ENCODE assay signal across 16 mouse cellular contexts in genomic region chr8:77574229-77574628, GRCm38 (mm10). TPM values are rescaled to one million over a fixed set of nuclear protein-coding genes. Genes with fewer than 3 reads are reported as not detected.
DNase-seq lines count a peak whose midpoint lies in the region; ATAC-seq and TF ChIP-seq lines count a peak whose summit lies in the region.
"Had no signal": no experiment of that assay in that cellular context is flagged by ENCODE, and none has a peak within 500 bp of the region (broad histone marks: within the 10 kb centered on the region; RNA-seq: fewer than 3 reads in every experiment).

No protein-coding gene starts in this region.

- 89% methylated on average over 5 of the region's 5 CpGs for WGBS in hindbrain, postnatal 0 days
- 89% methylated on average over 5 of the region's 5 CpGs for WGBS in hindbrain, embryonic 11.5 days
- WGBS in midbrain, postnatal 0 days = 84% methylated on average over 5 of the region's 5 CpGs
- 88% methylated on average over 5 of the region's 5 CpGs for WGBS in midbrain, embryonic 16.5 days
- WGBS in kidney, embryonic 16.5 days = 87% methylated on average over 5 of the region's 5 CpGs

- H3K9me3 ChIP-seq in hindbrain, postnatal 0 days (ENCODE audit: low read length) = no peaks in the 10 kb centered on the region
- H3K9me3 ChIP-seq in hindbrain, embryonic 11.5 days (ENCODE audit: control insufficient read depth, low read length) = no peaks in the 10 kb centered on the region
- H3K9me3 ChIP-seq in midbrain, postnatal 0 days (ENCODE audit: low read length) = no peaks in the 10 kb centered on the region
- H3K9me3 ChIP-seq in midbrain, embryonic 16.5 days (replicated peaks; ENCODE audit: control insufficient read depth, low read length, poor library complexity, severe bottlenecking) = no peaks in the 10 kb centered on the region
- no peaks in the 10 kb centered on the region for H3K9me3 ChIP-seq in kidney, embryonic 16.5 days (ENCODE audit: low read length)
- H3K9me3 ChIP-seq: limb, embryonic 10.5 days had no signal

- ATAC-seq in hindbrain, postnatal 0 days = no peak
- ATAC-seq in hindbrain, embryonic 11.5 days (ENCODE audit: low FRiP score) = no peak
- ATAC-seq in midbrain, postnatal 0 days (ENCODE audit: low FRiP score) = no peak
- no peak for ATAC-seq in midbrain, embryonic 16.5 days
- ATAC-seq in kidney, embryonic 16.5 days (ENCODE audit: low FRiP score, low TSS enrichment) = no peak
- no peak for ATAC-seq in erythroblast, adult 5-6 weeks (replicated peaks; ENCODE audit: low FRiP score, poor library complexity, severe bottlenecking)
- ATAC-seq: activated CD4-positive, CD25-positive, alpha-beta regulatory T cell, adult 4 months had no signal

- no peak overlapping the region for H3K4me2 ChIP-seq in hindbrain, postnatal 0 days (ENCODE audit: low read depth, low read length)
- H3K4me2 ChIP-seq in hindbrain, embryonic 11.5 days (replicated peaks; ENCODE audit: low read depth, low read length) = no peak overlapping the region
- no peak overlapping the region for H3K4me2 ChIP-seq in midbrain, postnatal 0 days (ENCODE audit: low read depth, low read length, poor library complexity, severe bottlenecking)
- H3K4me2 ChIP-seq in midbrain, embryonic 16.5 days (ENCODE audit: low read length) = no peak overlapping the region
- H3K4me2 ChIP-seq in kidney, embryonic 16.5 days (replicated peaks; ENCODE audit: low read depth, low read length) = no peak overlapping the region

- DNase-seq in hindbrain, postnatal 0 days (ENCODE audit: low spot score) = no peak
- DNase-seq in hindbrain, embryonic 11.5 days (ENCODE audit: low spot score) = no peak
- DNase-seq in midbrain, postnatal 0 days (ENCODE audit: low spot score) = no peak
- peak; percentile 14 for DNase-seq in embryo, embryonic 10.5 days (ENCODE audit: low spot score)
- no peak for DNase-seq in adrenal gland, postnatal 36 days
- DNase-seq: cerebellum, adult 11 months; heart, adult 11 months; heart, postnatal 14 days; kidney, postnatal 10 days; thymus, postnatal 14 days had no signal

- H3K4me1 ChIP-seq in hindbrain, postnatal 0 days (ENCODE audit: insufficient read depth, low read length) = no peaks in the 10 kb centered on the region
- no peaks in the 10 kb centered on the region for H3K4me1 ChIP-seq in hindbrain, embryonic 11.5 days (replicated peaks; ENCODE audit: control insufficient read depth, insufficient read depth, low read length)
- no peaks in the 10 kb centered on the region for H3K4me1 ChIP-seq in midbrain, postnatal 0 days (ENCODE audit: insufficient read depth, low read length)
- H3K4me1 ChIP-seq in midbrain, embryonic 16.5 days (ENCODE audit: control insufficient read depth, insufficient read depth, low read length) = no peaks in the 10 kb centered on the region
- H3K4me1 ChIP-seq in kidney, embryonic 16.5 days (ENCODE audit: insufficient read depth, low read length) = no peaks in the 10 kb centered on the region
- H3K4me1 ChIP-seq: limb, embryonic 10.5 days had no signal

- H3K27me3 ChIP-seq in hindbrain, postnatal 0 days (ENCODE audit: insufficient read depth, low read length) = no peaks in the 10 kb centered on the region
- H3K27me3 ChIP-seq in hindbrain, embryonic 11.5 days (ENCODE audit: control insufficient read depth, insufficient read depth, low read length) = no peaks in the 10 kb centered on the region
- H3K27me3 ChIP-seq in midbrain, postnatal 0 days (ENCODE audit: insufficient read depth, low read length) = no peaks in the 10 kb centered on the region
- H3K27me3 ChIP-seq in midbrain, embryonic 16.5 days (ENCODE audit: control insufficient read depth, insufficient read depth, low read depth, low read length) = no peaks in the 10 kb centered on the region
- H3K27me3 ChIP-seq in kidney, embryonic 16.5 days (ENCODE audit: insufficient read depth, low read length) = no peaks in the 10 kb centered on the region

- peak; percentile 51 for TF ChIP-seq CTCF in hindbrain, postnatal 0 days (IDR thresholded peaks at IDR 0.05; ENCODE audit: low read depth)
- TF ChIP-seq CTCF in midbrain, postnatal 0 days (IDR thresholded peaks at IDR 0.05) = peak; percentile 59

- no peak overlapping the region for H3K27ac ChIP-seq in hindbrain, postnatal 0 days
- no peak overlapping the region for H3K27ac ChIP-seq in hindbrain, embryonic 11.5 days (ENCODE audit: low read depth, low read length)
- H3K27ac ChIP-seq in midbrain, postnatal 0 days (ENCODE audit: low read depth, low read length) = no peak overlapping the region
- H3K27ac ChIP-seq in midbrain, embryonic 16.5 days (ENCODE audit: low read length) = no peak overlapping the region
- H3K27ac ChIP-seq in kidney, embryonic 16.5 days (ENCODE audit: low read length) = no peak overlapping the region
- H3K27ac ChIP-seq: limb, embryonic 10.5 days had no signal

- no peak overlapping the region for H3K4me3 ChIP-seq in hindbrain, postnatal 0 days (ENCODE audit: low read length)
- no peak overlapping the region for H3K4me3 ChIP-seq in hindbrain, embryonic 11.5 days (ENCODE audit: low read depth, low read length)
- H3K4me3 ChIP-seq in midbrain, postnatal 0 days (ENCODE audit: low read depth, low read length) = no peak overlapping the region
- no peak overlapping the region for H3K4me3 ChIP-seq in midbrain, embryonic 16.5 days (ENCODE audit: low read depth, low read length)
- H3K4me3 ChIP-seq in kidney, embryonic 16.5 days (ENCODE audit: low read length) = no peak overlapping the region
- H3K4me3 ChIP-seq: erythroblast, embryonic 14.5 days; limb, embryonic 10.5 days had no signal

- no peak overlapping the region for H3K9ac ChIP-seq in hindbrain, postnatal 0 days (replicated peaks; ENCODE audit: low read length)
- no peak overlapping the region for H3K9ac ChIP-seq in hindbrain, embryonic 11.5 days (ENCODE audit: low read depth, low read length)
- no peak overlapping the region for H3K9ac ChIP-seq in midbrain, postnatal 0 days (replicated peaks; ENCODE audit: low read length, poor library complexity, severe bottlenecking)
- H3K9ac ChIP-seq in midbrain, embryonic 16.5 days (ENCODE audit: low read depth, low read length) = no peak overlapping the region
- H3K9ac ChIP-seq in kidney, embryonic 16.5 days (replicated peaks; ENCODE audit: low read length) = no peak overlapping the region

- H3K36me3 ChIP-seq in hindbrain, postnatal 0 days (ENCODE audit: insufficient read depth, low read length) = peaks cover 20% of the 10 kb centered on the region; the same call in 1 of the 2 replicates
- no peaks in the 10 kb centered on the region for H3K36me3 ChIP-seq in hindbrain, embryonic 11.5 days (ENCODE audit: control insufficient read depth, insufficient read depth, low read length)
- H3K36me3 ChIP-seq in midbrain, postnatal 0 days (ENCODE audit: insufficient read depth, low read length) = peaks cover 13% of the 10 kb centered on the region
- H3K36me3 ChIP-seq in midbrain, embryonic 16.5 days (ENCODE audit: control insufficient read depth, insufficient read depth, low read length) = peaks cover 10% of the 10 kb centered on the region; the same call in 1 of the 2 replicates
- H3K36me3 ChIP-seq in kidney, embryonic 16.5 days (ENCODE audit: insufficient read depth, low read length) = peaks cover 42% of the 10 kb centered on the region

RNA-seq across cellular contexts. Expression of gene Prmt9, which starts 25.0 kb away (rescaled TPM):
- 19.8 and 23.0 TPM in 2 replicates for total RNA-seq in hindbrain, postnatal 0 days (2014; rRNA removed)
- 21.1 and 22.0 TPM in 2 replicates for polyA plus RNA-seq in hindbrain, postnatal 0 days (2015; fragmentation: Nextera tagmentation; extraction: Ambion mirVana)
- 22.7 and 24.3 TPM in 2 replicates for polyA plus RNA-seq in hindbrain, embryonic 11.5 days (2014; fragmentation: Nextera tagmentation; extraction: Ambion mirVana)
- 26.5 and 28.1 TPM in 2 replicates for total RNA-seq in midbrain, postnatal 0 days (2014; rRNA removed)
- 21.3 and 21.5 TPM in 2 replicates for polyA plus RNA-seq in midbrain, postnatal 0 days (2015; fragmentation: Nextera tagmentation; extraction: Ambion mirVana)
- 25.6 and 28.3 TPM in 2 replicates for polyA plus RNA-seq in midbrain, embryonic 16.5 days (2015; fragmentation: Nextera tagmentation; extraction: Ambion mirVana)
- 10 to 100 TPM; 15.8 to 20.7 TPM for total RNA-seq in adrenal gland, postnatal 36 days (2021)
- polyA plus RNA-seq in kidney, embryonic 16.5 days (2015; fragmentation: Nextera tagmentation; extraction: Ambion mirVana) = 21.2 and 23.2 TPM in 2 replicates
- 5.4 TPM in 2 replicates for total RNA-seq in erythroblast, adult 5-6 weeks (2015; ENCODE audit: low replicate concordance)
- 4.7 and 7.2 TPM in 2 replicates for total RNA-seq in erythroblast, adult 5-6 weeks (2017; ENCODE audit: low replicate concordance)

RNA-seq across cellular contexts. Expression of gene Tmem184c, which starts 36.3 kb away (rescaled TPM):
- total RNA-seq in hindbrain, postnatal 0 days (2014; rRNA removed) = 47.6 and 59.2 TPM in 2 replicates
- 65.3 and 66.5 TPM in 2 replicates for polyA plus RNA-seq in hindbrain, postnatal 0 days (2015; fragmentation: Nextera tagmentation; extraction: Ambion mirVana)
- polyA plus RNA-seq in hindbrain, embryonic 11.5 days (2014; fragmentation: Nextera tagmentation; extraction: Ambion mirVana) = 61.0 and 62.9 TPM in 2 replicates
- 61.9 and 75.0 TPM in 2 replicates for total RNA-seq in midbrain, postnatal 0 days (2014; rRNA removed)
- polyA plus RNA-seq in midbrain, postnatal 0 days (2015; fragmentation: Nextera tagmentation; extraction: Ambion mirVana) = 64.0 and 65.1 TPM in 2 replicates
- polyA plus RNA-seq in midbrain, embryonic 16.5 days (2015; fragmentation: Nextera tagmentation; extraction: Ambion mirVana) = 71.1 and 71.8 TPM in 2 replicates
- total RNA-seq in adrenal gland, postnatal 36 days (2021) = 10 to 100 TPM; 27.3 to 38.8 TPM
- polyA plus RNA-seq in kidney, embryonic 16.5 days (2015; fragmentation: Nextera tagmentation; extraction: Ambion mirVana) = 37.7 and 39.1 TPM in 2 replicates
- total RNA-seq in erythroblast, adult 5-6 weeks (2015; ENCODE audit: low replicate concordance) = 1.5 and 3.5 TPM in 2 replicates
- 6.3 and 9.6 TPM in 2 replicates for total RNA-seq in erythroblast, adult 5-6 weeks (2017; ENCODE audit: low replicate concordance)
- polyA plus RNA-seq: erythroblast, embryonic 14.5 days had no signal

RNA-seq across cellular contexts. Expression of gene Arhgap10, which starts 56.5 kb away (rescaled TPM):
- 3.4 and 5.2 TPM in 2 replicates for total RNA-seq in hindbrain, postnatal 0 days (2014; rRNA removed)
- 3.7 and 4.2 TPM in 2 replicates for polyA plus RNA-seq in hindbrain, postnatal 0 days (2015; fragmentation: Nextera tagmentation; extraction: Ambion mirVana)
- polyA plus RNA-seq in hindbrain, embryonic 11.5 days (2014; fragmentation: Nextera tagmentation; extraction: Ambion mirVana) = 13.6 and 15.4 TPM in 2 replicates
- 4.4 and 5.4 TPM in 2 replicates for total RNA-seq in midbrain, postnatal 0 days (2014; rRNA removed)
- 2.3 TPM in 2 replicates for polyA plus RNA-seq in midbrain, postnatal 0 days (2015; fragmentation: Nextera tagmentation; extraction: Ambion mirVana)
- 2.8 and 3.0 TPM in 2 replicates for polyA plus RNA-seq in midbrain, embryonic 16.5 days (2015; fragmentation: Nextera tagmentation; extraction: Ambion mirVana)
- 10 to 100 TPM; 18.5 to 28.0 TPM for total RNA-seq in adrenal gland, postnatal 36 days (2021)
- polyA plus RNA-seq in kidney, embryonic 16.5 days (2015; fragmentation: Nextera tagmentation; extraction: Ambion mirVana) = 31.7 and 36.0 TPM in 2 replicates
- 2.1 and 2.3 TPM in 2 replicates for total RNA-seq in erythroblast, adult 5-6 weeks (2015; ENCODE audit: low replicate concordance)
- total RNA-seq in erythroblast, adult 5-6 weeks (2017; ENCODE audit: low replicate concordance) = 2.6 and 3.2 TPM in 2 replicates
